Mouse (Mus musculus) heart, embryonic 15.5 days (tissue): ENCODE data around the gene Ift43. TPM values are rescaled to one million over a fixed set of nuclear protein-coding genes. Genes with fewer than 3 reads are reported as not detected.
A peak's percentile ranks its signal among the peaks of the same experiment; 100 is the strongest.

Experiments
- ATAC-seq: fragments of 200-750 bp; cut with Nextera tagmentation; replicated peaks from 2 replicates; pipeline ENCODE4 v1.8.0; 2017; ENCODE audit warnings: low read depth, moderate TSS enrichment; ENCODE audit not compliant: insufficient number of reproducible peaks, insufficient read depth, low FRiP score
- H3K27ac ChIP-seq: fragments of 300-500 bp; sonication (generic); 2 replicates; pipeline ENCODE4 v1.5.1; 2015; ENCODE audit warnings: mild to moderate bottlenecking, inconsistent platforms
- H3K27me3 ChIP-seq: fragments of 300-500 bp; sonication (generic); 2 replicates; pipeline ENCODE4 v1.6.1; 2015; ENCODE audit warnings: inconsistent platforms
- H3K36me3 ChIP-seq: fragments of 300-500 bp; sonication (generic); 2 replicates; pipeline ENCODE4 v1.6.1; 2015; ENCODE audit warnings: mild to moderate bottlenecking, inconsistent platforms
- H3K4me1 ChIP-seq: fragments of 300-500 bp; sonication (generic); replicated peaks from 2 replicates; pipeline ENCODE4 v1.6.1; 2015; ENCODE audit warnings: inconsistent platforms
- H3K4me2 ChIP-seq: fragments of 300-500 bp; sonication (generic); 2 replicates; pipeline ENCODE4 v1.6.1; 2015; ENCODE audit warnings: inconsistent platforms, mild to moderate bottlenecking, moderate library complexity
- H3K4me3 ChIP-seq: fragments of 300-500 bp; sonication (generic); 2 replicates; pipeline ENCODE4 v1.5.1; 2015; ENCODE audit warnings: mild to moderate bottlenecking, inconsistent platforms
- H3K9ac ChIP-seq: fragments of 300-500 bp; sonication (generic); 2 replicates; pipeline ENCODE4 v1.6.1; 2015; ENCODE audit warnings: mild to moderate bottlenecking, inconsistent platforms
- H3K9me3 ChIP-seq: fragments of 300-500 bp; sonication (generic); replicated peaks from 2 replicates; pipeline ENCODE4 v1.6.1; 2016; ENCODE audit warnings: inconsistent platforms
- WGBS: fragments of 180-500 bp; shearing (Covaris S2); methylation state at CpG from one replicate; pipeline ENCODE4 v1.1.7; 2015; ENCODE audit warnings: mixed read lengths; 5-methylcytosine and 5-hydroxymethylcytosine counted together
- polyA plus RNA-seq: library from polyadenylated mRNA; unstranded; fragments of >200 nt; fragmentation: Nextera tagmentation; extraction: Ambion mirVana; gene quantifications from 2 replicates; pipeline ENCODE4 v1.2.1, GENCODE M21; 2015

Gene Ift43
- polyA plus RNA-seq, 1 experiment from 2014 or later, result 130 TPM

DNA sequence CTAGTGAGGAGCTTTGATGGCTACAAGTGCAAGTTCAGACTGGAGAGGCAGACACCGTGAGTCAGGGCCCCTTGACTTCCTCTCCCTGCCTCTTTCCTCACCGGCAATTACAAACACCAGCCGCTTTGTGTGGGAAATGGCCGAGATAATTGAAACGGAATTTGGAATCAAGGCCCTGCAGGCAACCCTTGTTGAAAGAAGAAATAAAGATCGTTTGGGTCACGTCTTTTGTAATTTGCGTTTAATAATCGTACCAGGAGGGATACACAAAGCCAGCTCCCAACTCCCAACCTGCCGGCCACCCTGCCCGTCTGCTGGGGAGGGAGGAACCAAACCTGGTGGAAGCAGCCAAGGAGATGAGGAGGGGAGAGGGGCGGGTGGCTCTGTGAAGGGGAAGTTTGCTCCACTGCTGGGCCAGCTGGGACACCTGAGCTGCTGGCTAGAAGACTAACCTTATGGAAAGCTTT lies 93.2 kb downstream of the Ift43 start:
- H3K9ac ChIP-seq, result no peak overlapping the region
- ATAC-seq, result no peak

DNA sequence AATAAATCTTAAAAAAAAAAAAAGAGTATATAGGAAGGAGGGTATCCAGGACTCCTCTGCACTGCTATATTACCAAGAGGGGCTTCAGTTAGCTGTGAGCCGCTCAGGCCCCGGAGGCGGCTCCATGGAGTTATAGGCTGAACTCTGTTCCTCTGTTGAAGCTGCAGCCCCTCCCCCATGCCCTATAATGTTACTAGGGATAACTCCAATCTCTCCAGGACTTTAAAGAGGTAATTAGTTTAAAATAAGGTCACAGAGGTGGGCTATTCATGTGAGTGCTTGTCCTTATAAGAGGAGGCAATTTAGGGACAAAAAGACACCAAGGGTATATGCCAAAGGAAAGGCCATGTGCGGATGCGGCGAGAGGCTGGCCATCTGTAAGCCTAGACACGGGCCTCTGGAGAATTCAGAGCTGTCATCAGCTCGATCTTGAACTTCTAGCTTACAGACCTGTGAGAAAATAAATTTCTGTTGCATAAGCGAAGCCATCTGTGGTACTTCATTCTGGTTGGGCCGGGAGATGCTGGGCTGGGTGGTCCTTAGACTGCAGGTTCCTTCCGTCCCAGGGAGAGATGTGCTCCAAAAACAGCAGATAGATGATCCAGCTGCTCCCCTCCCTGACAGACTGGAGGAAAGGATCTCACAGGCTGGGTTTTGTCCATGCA lies 94.5 kb downstream of the Ift43 start:
- ATAC-seq, result no peak
- Histone ChIP-seq H3K9ac (no peak overlapping the region), H3K4me1 (peaks cover 9% of the 10 kb centered on the region), H3K36me3 (no peaks in the 10 kb centered on the region), H3K4me3 (no peak overlapping the region), H3K27me3 (0 out of 2 replicates have a peak, but pooled peaks cover 4% of the 10 kb centered on the region), H3K9me3 (no peaks in the 10 kb centered on the region), H3K4me2 (no peak overlapping the region), H3K27ac (no peak overlapping the region)
- WGBS, result 54% methylated on average over 11 of the region's 11 CpGs

More for the DNA sequence above, 93.2 kb downstream of the Ift43 start:
- WGBS, result 28% methylated on average over 12 of the region's 12 CpGs
- no peaks in the 10 kb centered on the region for H3K36me3 ChIP-seq
- no peak overlapping the region for H3K4me3 ChIP-seq
- 0 out of 2 replicates have a peak, but pooled peaks cover 4% of the 10 kb centered on the region for H3K27me3 ChIP-seq
- H3K27ac ChIP-seq, result no peak overlapping the region
- H3K4me1 ChIP-seq, result peaks cover 9% of the 10 kb centered on the region
- no peak overlapping the region for H3K4me2 ChIP-seq
- no peaks in the 10 kb centered on the region for H3K9me3 ChIP-seq

DNA sequence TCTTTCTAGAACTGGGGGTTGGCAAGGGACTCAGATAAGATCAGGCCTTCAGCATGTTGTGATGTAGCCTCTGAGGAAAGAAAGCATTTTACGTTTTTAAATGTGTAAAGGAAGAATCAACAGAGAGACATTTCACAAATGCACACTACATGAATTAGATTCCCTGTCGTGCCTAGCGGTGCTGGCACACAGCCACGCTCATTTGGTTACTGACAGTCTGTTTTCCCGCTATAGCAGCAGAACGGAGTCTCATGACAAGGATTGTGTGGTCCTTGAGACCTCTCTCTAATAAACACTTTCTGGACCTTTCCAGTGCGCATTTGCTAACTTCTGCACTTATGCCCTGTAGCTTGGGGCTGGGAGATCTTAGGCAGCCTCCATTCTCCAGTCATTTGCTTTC lies 96.9 kb downstream of the Ift43 start:
- Histone ChIP-seq H3K36me3 (no peaks in the 10 kb centered on the region), H3K4me2 (no peak overlapping the region), H3K27ac (no peak overlapping the region), H3K9ac (no peak overlapping the region), H3K4me3 (no peak overlapping the region), H3K27me3 (no peaks in the 10 kb centered on the region), H3K4me1 (peaks cover 9% of the 10 kb centered on the region), H3K9me3 (no peaks in the 10 kb centered on the region)
- ATAC-seq, result no peak
- 51% methylated on average over 7 of the region's 7 CpGs for WGBS

DNA sequence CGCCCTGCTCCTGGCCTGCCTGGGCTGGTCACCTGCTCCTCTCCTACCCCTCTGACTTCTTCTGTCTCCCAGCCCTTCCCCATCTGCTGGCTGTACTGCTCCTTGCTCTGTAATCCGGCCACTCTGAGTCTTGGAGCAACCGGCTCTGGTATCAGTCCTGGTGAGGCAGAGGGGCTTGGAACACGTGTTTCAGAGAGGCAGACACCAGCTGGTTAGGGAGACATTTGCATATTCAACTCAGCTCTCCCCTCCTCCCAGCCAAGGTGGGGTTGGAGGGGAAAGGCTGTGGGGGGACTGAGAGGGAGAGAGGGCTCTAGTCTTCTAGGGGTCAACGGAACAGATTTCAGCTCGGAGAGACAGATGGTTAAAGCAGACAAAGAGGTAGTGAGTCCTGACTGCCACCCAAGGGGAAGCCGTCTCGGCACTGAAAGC lies 99.0 kb downstream of the Ift43 start:
- no peak overlapping the region for H3K4me3 ChIP-seq
- WGBS, result 34% methylated on average over 8 of the region's 8 CpGs
- ATAC-seq, result no peak
- no peak overlapping the region for H3K4me2 ChIP-seq
- H3K36me3 ChIP-seq, result no peaks in the 10 kb centered on the region
- H3K4me1 ChIP-seq, result peaks cover 9% of the 10 kb centered on the region
- no peaks in the 10 kb centered on the region for H3K9me3 ChIP-seq
- no peak overlapping the region for H3K27ac ChIP-seq
- H3K9ac ChIP-seq, result no peak overlapping the region
- H3K27me3 ChIP-seq, result peaks cover 3% of the 10 kb centered on the region; the same call in 1 of the 2 replicates

DNA sequence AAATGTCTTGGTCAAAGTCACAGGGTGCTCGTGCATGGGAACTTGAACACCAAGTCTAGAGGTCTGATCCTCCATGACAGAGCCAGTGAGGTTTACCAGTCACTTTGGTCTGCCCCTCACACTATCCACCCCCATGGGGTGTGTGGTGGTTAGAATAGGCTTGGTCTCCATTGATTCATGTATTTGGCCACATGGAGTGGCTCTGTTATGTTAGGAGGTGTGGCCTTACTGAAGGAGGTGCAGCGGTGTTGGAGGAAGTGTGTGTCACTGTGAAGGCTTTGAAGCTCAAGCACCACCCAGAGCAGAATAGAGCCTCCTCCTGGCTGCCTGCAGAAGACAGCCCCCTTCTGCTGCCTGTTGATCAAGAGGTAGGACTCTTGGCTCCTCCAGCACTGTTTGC lies 99.5 kb downstream of the Ift43 start:
- 54% methylated on average over 2 of the region's 2 CpGs for WGBS
- H3K36me3 ChIP-seq, result no peaks in the 10 kb centered on the region
- ATAC-seq, result no peak

DNA sequence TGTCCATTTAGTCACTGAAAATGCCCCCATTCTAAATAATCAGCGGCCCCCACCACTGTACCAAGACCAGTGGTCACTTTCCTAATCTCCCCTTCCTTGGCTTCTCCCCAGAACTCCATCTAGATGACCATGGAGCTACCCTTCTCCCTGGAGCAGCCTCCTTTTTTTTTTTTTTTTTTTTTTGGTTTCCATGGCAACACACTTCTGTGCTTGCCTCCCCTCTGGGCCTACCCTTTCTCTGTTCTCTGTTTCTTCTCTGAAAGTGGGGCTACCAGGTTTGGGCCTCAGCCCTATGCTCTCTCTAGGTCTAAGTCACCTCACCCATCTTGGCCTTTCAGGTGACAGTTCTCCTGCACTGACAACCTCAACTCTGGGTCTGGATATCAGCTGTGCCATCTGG lies 100.1 kb downstream of the Ift43 start:
- peaks cover 9% of the 10 kb centered on the region; the same call in 1 of the 2 replicates for H3K27me3 ChIP-seq

More for the DNA sequence above, 99.5 kb downstream of the Ift43 start:
- H3K27me3 ChIP-seq, result peaks cover 7% of the 10 kb centered on the region; the same call in 1 of the 2 replicates
- no peak overlapping the region for H3K4me3 ChIP-seq
- no peaks in the 10 kb centered on the region for H3K9me3 ChIP-seq
- H3K27ac ChIP-seq, result no peak overlapping the region
- H3K4me2 ChIP-seq, result no peak overlapping the region
- no peak overlapping the region for H3K9ac ChIP-seq
- peaks cover 9% of the 10 kb centered on the region for H3K4me1 ChIP-seq

DNA sequence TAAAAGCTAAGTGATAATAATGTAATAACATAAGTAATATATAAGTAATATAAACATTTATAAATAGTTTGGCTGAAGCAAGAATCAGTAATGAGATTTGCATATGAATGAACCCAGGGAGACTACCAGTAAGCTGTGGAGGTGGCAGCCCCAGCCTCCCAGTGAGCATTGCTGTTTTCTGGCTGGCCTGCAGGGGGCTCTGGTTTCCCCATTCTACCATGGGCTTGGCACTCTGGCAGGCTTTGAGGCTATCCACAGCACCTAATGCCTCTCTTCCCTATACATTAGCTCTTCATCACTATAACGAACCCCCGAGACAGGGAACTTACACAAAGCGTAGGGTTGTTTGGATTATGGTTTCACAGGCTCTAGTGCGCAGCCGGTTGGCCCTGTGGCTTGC lies 105.8 kb downstream of the Ift43 start:
- Histone ChIP-seq H3K4me3 (no peak overlapping the region), H3K27me3 (peaks cover 9% of the 10 kb centered on the region; the same call in 1 of the 2 replicates), H3K27ac (no peak overlapping the region), H3K4me2 (no peak overlapping the region), H3K9me3 (no peaks in the 10 kb centered on the region), H3K36me3 (no peaks in the 10 kb centered on the region), H3K4me1 (peaks cover 23% of the 10 kb centered on the region), H3K9ac (no peak overlapping the region)
- 73% methylated on average over 5 of the region's 5 CpGs for WGBS
- ATAC-seq, result no peak

More for the DNA sequence above, 100.1 kb downstream of the Ift43 start:
- Histone ChIP-seq H3K4me3 (no peak overlapping the region), H3K4me1 (peaks cover 9% of the 10 kb centered on the region), H3K9me3 (no peaks in the 10 kb centered on the region), H3K27ac (no peak overlapping the region), H3K4me2 (no peak overlapping the region), H3K36me3 (no peaks in the 10 kb centered on the region), H3K9ac (no peak overlapping the region)
- WGBS, result 71% methylated on average over 1 of the region's 1 CpGs
- ATAC-seq, result no peak

DNA sequence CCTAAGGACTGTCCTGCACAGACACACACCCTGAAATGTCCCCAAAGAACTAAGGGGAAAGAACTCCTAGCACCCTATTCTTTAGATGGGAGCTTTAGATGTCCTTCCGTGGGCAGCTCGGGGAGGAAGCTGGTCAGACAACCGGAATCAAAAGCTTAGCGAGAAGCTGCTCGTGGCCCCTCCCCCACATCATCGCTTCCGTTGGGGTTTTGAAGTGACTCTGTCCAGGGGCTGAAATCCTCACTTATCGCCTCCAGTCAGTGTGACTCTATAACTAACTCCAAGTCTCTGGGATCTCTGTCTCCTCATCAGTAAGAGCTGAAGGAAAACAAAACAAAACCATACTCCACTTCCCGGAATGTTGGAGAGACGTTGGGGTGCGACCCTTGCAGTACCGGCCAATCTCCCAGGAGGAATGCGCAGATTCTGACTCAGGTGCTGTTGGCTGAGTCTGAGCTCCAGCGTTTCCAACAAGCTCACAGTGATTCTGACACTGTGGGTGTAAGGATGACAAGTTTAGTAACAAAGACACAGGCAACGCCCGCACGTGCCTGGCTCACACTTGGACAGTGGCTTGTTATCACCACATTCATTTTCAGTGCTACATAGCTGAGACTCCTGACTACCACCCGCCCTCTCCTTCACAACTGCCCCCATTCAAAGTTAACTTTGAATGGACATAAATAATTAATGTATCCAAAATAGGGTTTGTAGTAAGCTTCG lies 107.4 kb downstream of the Ift43 start:
- H3K27me3 ChIP-seq, result peaks cover 9% of the 10 kb centered on the region; the same call in 1 of the 2 replicates
- WGBS, result 15% methylated on average over 19 of the region's 19 CpGs
- H3K9me3 ChIP-seq, result no peaks in the 10 kb centered on the region
- no peak overlapping the region for H3K9ac ChIP-seq
- H3K4me1 ChIP-seq, result peaks cover 23% of the 10 kb centered on the region
- H3K4me2 ChIP-seq, result peak overlapping the region; percentile 36
- no peak overlapping the region for H3K4me3 ChIP-seq
- H3K27ac ChIP-seq, result no peak overlapping the region
- no peak for ATAC-seq
- no peaks in the 10 kb centered on the region for H3K36me3 ChIP-seq

DNA sequence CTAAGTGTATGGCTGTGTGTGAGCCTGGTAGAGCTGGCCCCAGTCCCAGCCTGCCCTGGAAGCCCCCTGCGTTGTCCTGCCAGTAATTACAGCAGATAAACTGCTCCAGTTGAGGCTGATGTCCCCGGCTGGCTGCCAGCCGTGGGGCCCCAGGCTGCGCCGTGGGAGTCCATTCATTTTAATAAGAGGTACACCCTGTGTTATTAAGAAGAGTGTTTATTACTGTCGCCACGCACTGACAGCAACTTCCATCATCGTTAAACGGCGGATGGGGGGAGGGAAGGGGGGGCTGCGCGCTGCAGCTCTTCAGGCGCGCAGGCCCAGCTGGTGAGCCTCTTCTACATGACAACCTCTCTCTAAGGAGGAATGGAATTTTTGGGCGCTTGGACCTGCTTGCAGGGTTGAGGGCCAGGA lies 109.7 kb downstream of the Ift43 start:
- peak; percentile 50; the same call in 1 of the 2 replicates for ATAC-seq
- Histone ChIP-seq H3K36me3 (no peaks in the 10 kb centered on the region), H3K4me2 (peak overlapping the region; percentile 38), H3K4me1 (peaks cover 23% of the 10 kb centered on the region), H3K27me3 (0 out of 2 replicates have a peak, but pooled peaks cover under 1% of the 10 kb centered on the region), H3K9me3 (no peaks in the 10 kb centered on the region), H3K4me3 (peak overlapping the region; percentile 6; the same call in 1 of the 2 replicates), H3K27ac (no peak overlapping the region), H3K9ac (no peak overlapping the region)
- WGBS, result 35% methylated on average over 15 of the region's 15 CpGs

DNA sequence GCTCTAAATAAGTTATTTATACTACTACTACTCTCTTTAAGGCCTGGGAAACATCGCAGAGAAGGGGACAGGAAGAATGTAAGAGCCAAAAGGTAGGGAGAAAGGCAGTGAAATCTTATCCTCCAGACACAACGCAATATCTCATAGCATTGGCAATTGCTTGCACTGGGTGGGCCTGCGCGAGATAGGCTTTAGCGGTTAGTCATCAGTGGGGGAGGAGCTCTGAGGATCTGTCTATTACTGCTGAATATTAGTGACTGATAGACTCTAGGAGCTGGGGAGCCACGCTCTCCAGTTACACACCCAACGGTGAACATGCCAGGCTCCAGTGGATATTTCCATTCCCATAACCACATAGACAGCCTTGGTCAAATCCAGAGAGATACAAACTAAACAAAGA lies 114.6 kb downstream of the Ift43 start:
- WGBS, result 79% methylated on average over 7 of the region's 7 CpGs
- no peak for ATAC-seq
- no peak overlapping the region for H3K9ac ChIP-seq

DNA sequence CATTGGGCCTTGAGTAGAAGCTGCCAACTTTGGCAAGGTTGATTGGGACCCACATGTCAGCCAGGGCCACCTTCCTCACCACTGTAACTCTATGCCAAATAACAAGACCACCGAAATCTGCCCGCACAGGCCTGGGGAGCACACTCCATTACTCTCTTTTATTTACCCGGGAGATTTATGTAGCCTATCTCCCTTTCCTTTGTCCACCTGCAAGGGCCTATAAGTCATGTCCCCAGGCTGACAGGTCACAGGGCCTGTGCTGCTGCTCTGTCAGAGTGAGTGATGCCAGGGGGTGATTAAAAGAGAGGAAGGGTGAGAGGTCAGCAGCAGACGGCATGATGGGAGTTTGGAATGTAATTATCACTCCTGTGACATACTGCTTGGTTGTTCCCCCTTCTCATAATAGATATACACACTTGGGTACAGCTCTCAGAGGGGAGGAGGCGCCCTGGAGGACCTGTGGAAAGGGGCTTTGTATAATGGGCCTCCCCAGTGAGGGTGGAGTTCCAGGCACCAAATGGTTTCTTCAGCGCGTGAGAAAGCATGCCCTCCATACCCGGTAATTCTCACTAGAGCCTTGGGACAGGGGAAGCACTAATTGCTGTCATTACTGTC lies 121.2 kb downstream of the Ift43 start:
- ATAC-seq, result no peak
- WGBS, result 44% methylated on average over 8 of the region's 8 CpGs
- Histone ChIP-seq H3K9ac (no peak overlapping the region), H3K4me2 (no peak overlapping the region), H3K4me3 (no peak overlapping the region), H3K27ac (no peak overlapping the region), H3K4me1 (no peaks in the 10 kb centered on the region), H3K36me3 (no peaks in the 10 kb centered on the region), H3K27me3 (no peaks in the 10 kb centered on the region), H3K9me3 (no peaks in the 10 kb centered on the region)

More for the DNA sequence above, 114.6 kb downstream of the Ift43 start:
- peaks cover 7% of the 10 kb centered on the region for H3K4me1 ChIP-seq
- H3K27me3 ChIP-seq, result no peaks in the 10 kb centered on the region
- H3K4me2 ChIP-seq, result no peak overlapping the region
- no peaks in the 10 kb centered on the region for H3K9me3 ChIP-seq
- no peak overlapping the region for H3K4me3 ChIP-seq
- no peaks in the 10 kb centered on the region for H3K36me3 ChIP-seq
- H3K27ac ChIP-seq, result no peak overlapping the region
